Mouse (Mus musculus): Measurements from ENCODE around the gene Tlr9. TPM values are rescaled to one million over a fixed set of nuclear protein-coding genes. Genes with fewer than 3 reads are reported as not detected.

Tlr9 gene
- polyA plus RNA-seq, 1 experiment from 2014 or later: not detected

DNA sequence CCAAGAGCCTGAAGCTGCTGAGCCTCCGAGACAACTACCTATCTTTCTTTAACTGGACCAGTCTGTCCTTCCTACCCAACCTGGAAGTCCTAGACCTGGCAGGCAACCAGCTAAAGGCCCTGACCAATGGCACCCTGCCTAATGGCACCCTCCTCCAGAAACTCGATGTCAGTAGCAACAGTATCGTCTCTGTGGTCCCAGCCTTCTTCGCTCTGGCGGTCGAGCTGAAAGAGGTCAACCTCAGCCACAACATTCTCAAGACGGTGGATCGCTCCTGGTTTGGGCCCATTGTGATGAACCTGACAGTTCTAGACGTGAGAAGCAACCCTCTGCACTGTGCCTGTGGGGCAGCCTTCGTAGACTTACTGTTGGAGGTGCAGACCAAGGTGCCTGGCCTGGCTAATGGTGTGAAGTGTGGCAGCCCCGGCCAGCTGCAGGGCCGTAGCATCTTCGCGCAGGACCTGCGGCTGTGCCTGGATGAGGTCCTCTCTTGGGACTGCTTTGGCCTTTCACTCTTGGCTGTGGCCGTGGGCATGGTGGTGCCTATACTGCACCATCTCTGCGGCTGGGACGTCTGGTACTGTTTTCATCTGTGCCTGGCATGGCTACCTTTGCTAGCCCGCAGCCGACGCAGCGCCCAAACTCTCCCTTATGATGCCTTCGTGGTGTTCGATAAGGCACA lies 3.2 kb downstream of the Tlr9 start:
- no peaks in the 10 kb centered on the region for H3K36me3 ChIP-seq
- H3K27ac ChIP-seq: no peak overlapping the region
- peak overlapping the region; percentile 37 for H3K4me3 ChIP-seq
- peak overlapping the region; percentile 46 for H3K9ac ChIP-seq
- peak overlapping the region; percentile 78 for H3K4me2 ChIP-seq
- no peak for ATAC-seq (ENCODE audit: borderline replicate concordance, extremely low read depth, low FRiP score, low TSS enrichment)
- H3K4me1 ChIP-seq: peaks cover 17% of the 10 kb centered on the region
- no peaks in the 10 kb centered on the region for H3K9me3 ChIP-seq
- 0 out of 2 replicates have a peak, but pooled peaks cover 6% of the 10 kb centered on the region for H3K27me3 ChIP-seq
- 54% methylated on average over 24 of the region's 24 CpGs for WGBS

DNA sequence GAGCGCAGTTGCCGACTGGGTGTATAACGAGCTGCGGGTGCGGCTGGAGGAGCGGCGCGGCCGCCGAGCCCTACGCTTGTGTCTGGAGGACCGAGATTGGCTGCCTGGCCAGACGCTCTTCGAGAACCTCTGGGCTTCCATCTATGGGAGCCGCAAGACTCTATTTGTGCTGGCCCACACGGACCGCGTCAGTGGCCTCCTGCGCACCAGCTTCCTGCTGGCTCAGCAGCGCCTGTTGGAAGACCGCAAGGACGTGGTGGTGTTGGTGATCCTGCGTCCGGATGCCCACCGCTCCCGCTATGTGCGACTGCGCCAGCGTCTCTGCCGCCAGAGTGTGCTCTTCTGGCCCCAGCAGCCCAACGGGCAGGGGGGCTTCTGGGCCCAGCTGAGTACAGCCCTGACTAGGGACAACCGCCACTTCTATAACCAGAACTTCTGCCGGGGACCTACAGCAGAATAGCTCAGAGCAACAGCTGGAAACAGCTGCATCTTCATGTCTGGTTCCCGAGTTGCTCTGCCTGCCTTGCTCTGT lies 3.8 kb downstream of the Tlr9 start:
- peak; percentile 79 for ATAC-seq (ENCODE audit: borderline replicate concordance, extremely low read depth, low FRiP score, low TSS enrichment)
- Histone ChIP-seq H3K27me3 (0 out of 2 replicates have a peak, but pooled peaks cover 6% of the 10 kb centered on the region), H3K4me1 (peaks cover 17% of the 10 kb centered on the region), H3K36me3 (no peaks in the 10 kb centered on the region), H3K27ac (peak overlapping the region; percentile 49; the same call in 1 of the 2 replicates), H3K9ac (peak overlapping the region; percentile 46), H3K4me3 (peak overlapping the region; percentile 37), H3K4me2 (peak overlapping the region; percentile 78), H3K9me3 (no peaks in the 10 kb centered on the region)
- 3% methylated on average over 34 of the region's 34 CpGs for WGBS

DNA sequence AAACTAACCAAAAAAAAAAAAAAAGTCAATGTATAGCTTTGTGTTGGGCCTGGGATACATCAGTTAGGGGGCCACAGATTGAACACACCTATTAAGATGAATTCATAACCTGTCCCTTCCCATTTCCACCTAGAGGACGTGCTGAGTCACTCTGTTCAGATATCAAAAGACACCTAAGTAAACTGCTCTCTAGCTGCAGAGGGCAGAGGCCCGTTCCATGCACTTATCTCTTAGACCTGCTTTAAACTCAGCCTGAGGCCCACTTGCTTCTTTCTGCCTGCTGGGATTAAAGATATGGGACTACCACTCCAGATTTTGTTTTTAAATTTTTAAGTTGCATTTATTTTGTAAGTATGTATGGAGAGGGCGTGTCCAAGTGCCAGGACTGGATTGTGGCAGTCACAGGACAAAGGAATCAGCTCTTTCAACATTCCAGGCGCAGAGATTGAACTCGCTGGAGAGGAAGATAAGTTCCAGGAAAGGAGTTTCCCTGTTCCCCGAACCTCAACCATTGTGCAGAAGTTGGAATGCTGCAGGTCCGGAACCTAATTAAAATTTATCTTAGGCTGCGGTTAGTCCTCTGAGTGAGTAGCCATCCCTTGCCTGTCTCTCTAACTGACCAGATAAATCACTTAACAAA lies 5.5 kb downstream of the Tlr9 start:
- peaks cover 8% of the 10 kb centered on the region for H3K36me3 ChIP-seq
- H3K27ac ChIP-seq: 0 out of 2 replicates have a peak overlapping the region, but pooled peaks have one; percentile 15
- WGBS: 44% methylated on average over 8 of the region's 8 CpGs
- no peak overlapping the region for H3K4me3 ChIP-seq
- H3K9ac ChIP-seq: no peak overlapping the region
- peaks cover 17% of the 10 kb centered on the region for H3K4me1 ChIP-seq
- 0 out of 2 replicates have a peak, but pooled peaks cover 6% of the 10 kb centered on the region for H3K27me3 ChIP-seq
- H3K9me3 ChIP-seq: no peaks in the 10 kb centered on the region
- H3K4me2 ChIP-seq: no peak overlapping the region
- ATAC-seq (ENCODE audit: borderline replicate concordance, extremely low read depth, low FRiP score, low TSS enrichment): no peak

DNA sequence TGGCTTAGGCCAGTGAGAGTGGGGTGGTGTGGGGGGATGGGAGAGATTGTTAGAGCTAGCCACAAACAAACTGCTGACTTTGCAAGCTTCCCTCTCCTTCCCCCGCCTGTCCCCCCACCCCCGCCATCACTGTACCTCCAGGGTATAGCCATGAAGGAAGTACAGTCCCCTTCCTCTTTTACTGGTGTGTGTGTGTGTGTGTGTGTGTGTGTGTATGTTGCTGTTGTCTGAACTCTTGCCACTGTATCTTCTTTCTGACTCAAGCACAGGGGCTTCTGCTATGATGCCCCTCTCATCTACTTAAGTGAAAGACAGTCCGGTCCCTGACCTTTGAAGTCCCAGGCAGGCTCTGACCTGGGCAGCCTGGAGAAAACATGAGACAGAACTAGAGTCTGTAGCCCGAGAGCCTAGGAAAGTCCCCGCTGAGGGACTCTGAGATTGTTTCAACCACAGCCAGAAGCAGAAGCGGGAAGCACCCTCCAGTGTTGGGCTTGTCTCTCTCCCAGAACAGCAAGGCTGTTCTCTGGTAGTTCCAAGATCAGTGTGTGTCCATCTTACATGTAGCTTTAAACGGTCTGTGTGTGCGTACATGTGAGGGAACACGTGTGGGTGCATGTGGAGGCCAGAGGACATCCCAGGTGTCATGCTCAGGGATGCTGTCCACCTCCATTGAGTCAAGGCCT lies 7.8 kb downstream of the Tlr9 start:
- no peaks in the 10 kb centered on the region for H3K9me3 ChIP-seq
- 76% methylated on average over 8 of the region's 9 CpGs for WGBS
- no peak for ATAC-seq (ENCODE audit: borderline replicate concordance, extremely low read depth, low FRiP score, low TSS enrichment)
- H3K27me3 ChIP-seq: 0 out of 2 replicates have a peak, but pooled peaks cover 6% of the 10 kb centered on the region
- H3K27ac ChIP-seq: no peak overlapping the region
- H3K4me3 ChIP-seq: no peak overlapping the region
- H3K4me1 ChIP-seq: peaks cover 17% of the 10 kb centered on the region
- no peak overlapping the region for H3K4me2 ChIP-seq
- H3K36me3 ChIP-seq: peaks cover 31% of the 10 kb centered on the region
- H3K9ac ChIP-seq: no peak overlapping the region

DNA sequence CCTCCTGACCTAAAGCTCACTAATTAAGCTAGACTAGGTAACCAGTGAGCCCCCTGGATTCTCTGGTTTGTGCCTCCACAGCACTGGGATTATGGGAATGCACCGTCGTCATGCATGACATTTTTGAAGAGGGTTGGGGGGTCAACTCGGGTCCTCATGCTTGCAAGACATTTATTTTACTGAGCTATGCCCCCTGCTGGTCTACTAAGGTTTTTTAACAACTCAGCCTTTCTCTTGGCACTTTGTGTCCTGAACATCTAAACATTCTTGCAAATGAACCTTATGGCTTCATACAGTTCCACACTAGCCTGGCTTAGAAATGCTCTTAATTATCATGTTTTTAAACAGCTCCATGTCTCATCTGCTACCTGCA lies 8.3 kb downstream of the Tlr9 start:
- 0 out of 2 replicates have a peak, but pooled peaks cover 1% of the 10 kb centered on the region for H3K27me3 ChIP-seq
- H3K4me3 ChIP-seq: no peak overlapping the region
- no peak overlapping the region for H3K9ac ChIP-seq
- peaks cover 16% of the 10 kb centered on the region for H3K4me1 ChIP-seq
- H3K4me2 ChIP-seq: no peak overlapping the region
- H3K27ac ChIP-seq: no peak overlapping the region
- 42% methylated on average over 3 of the region's 3 CpGs for WGBS
- H3K36me3 ChIP-seq: peaks cover 36% of the 10 kb centered on the region
- H3K9me3 ChIP-seq: no peaks in the 10 kb centered on the region
- ATAC-seq (ENCODE audit: borderline replicate concordance, extremely low read depth, low FRiP score, low TSS enrichment): no peak

DNA sequence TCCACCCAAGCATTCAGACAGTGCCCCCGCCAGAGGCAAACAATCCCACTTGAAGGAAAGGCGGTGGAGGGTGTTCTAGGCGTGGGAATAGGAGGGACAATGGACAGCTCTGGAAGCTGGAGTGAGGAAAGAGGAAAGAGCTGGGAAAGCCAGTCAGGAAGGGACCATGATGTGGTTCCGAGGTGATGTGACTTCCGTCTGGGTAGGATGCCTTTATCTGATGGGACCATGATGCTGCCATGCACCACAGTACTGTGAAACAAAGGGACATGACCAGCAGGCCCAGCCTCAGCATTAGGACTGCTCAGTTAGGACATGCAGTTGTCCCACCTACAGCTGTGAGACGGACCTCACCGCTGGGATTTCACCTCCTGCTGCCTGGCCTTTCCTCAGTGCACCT lies 8.8 kb downstream of the Tlr9 start:
- Histone ChIP-seq H3K4me2 (no peak overlapping the region), H3K27ac (no peak overlapping the region), H3K9me3 (no peaks in the 10 kb centered on the region), H3K4me1 (peaks cover 11% of the 10 kb centered on the region), H3K27me3 (no peaks in the 10 kb centered on the region), H3K4me3 (no peak overlapping the region), H3K36me3 (peaks cover 41% of the 10 kb centered on the region), H3K9ac (no peak overlapping the region)
- ATAC-seq (ENCODE audit: borderline replicate concordance, extremely low read depth, low FRiP score, low TSS enrichment): no peak
- 73% methylated on average over 7 of the region's 7 CpGs for WGBS

DNA sequence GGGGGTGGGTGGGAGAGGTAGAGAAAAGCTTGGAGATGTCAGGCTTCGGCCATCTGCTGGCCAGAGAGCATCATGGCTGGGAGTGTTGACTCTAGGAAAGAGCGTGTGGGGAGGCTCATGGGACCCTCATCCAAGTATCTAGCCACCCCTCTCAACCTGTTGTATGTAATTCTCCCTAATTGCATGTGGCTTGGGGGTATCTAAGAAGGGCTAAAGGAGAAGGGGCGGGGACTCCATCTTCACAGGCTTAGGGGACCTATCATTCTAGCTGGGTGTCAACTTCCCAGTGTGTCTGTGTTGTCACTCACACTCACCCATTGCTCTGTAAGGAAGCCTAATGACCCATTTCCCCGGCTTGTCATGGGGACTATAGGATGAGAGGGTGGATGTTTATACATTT lies 9.4 kb downstream of the Tlr9 start:
- Histone ChIP-seq H3K9me3 (no peaks in the 10 kb centered on the region), H3K4me2 (no peak overlapping the region), H3K4me3 (no peak overlapping the region), H3K4me1 (peaks cover 7% of the 10 kb centered on the region; the same call in 1 of the 2 replicates), H3K9ac (no peak overlapping the region), H3K36me3 (peaks cover 47% of the 10 kb centered on the region), H3K27me3 (no peaks in the 10 kb centered on the region), H3K27ac (no peak overlapping the region)
- WGBS: 63% methylated on average over 4 of the region's 4 CpGs
- ATAC-seq (ENCODE audit: borderline replicate concordance, extremely low read depth, low FRiP score, low TSS enrichment): no peak

DNA sequence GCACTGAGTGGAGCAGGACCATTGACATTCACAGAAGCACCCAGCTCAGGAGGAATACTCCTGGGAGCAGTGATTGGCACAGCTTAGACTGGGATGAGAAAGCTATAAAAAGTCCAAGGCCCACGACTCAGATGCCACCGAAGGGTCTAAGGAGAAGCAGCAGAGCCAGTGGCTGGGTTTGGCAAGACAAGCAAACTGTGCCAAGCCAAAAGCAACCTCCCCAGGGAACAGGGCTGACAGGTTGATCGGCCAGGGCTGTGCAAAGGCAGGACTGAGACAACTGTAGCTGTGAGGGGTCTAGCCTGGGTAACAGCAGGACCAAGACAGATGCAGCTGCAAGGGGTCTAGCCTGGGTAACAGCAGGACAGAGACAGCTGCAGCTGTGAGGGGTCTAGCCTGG lies 10.6 kb downstream of the Tlr9 start:
- H3K4me3 ChIP-seq: no peak overlapping the region
- no peak for ATAC-seq (ENCODE audit: borderline replicate concordance, extremely low read depth, low FRiP score, low TSS enrichment)
- peaks cover 59% of the 10 kb centered on the region for H3K36me3 ChIP-seq
- 94% methylated on average over 3 of the region's 3 CpGs for WGBS
- H3K9me3 ChIP-seq: no peaks in the 10 kb centered on the region
- H3K9ac ChIP-seq: no peak overlapping the region
- H3K4me2 ChIP-seq: no peak overlapping the region
- peaks cover 1% of the 10 kb centered on the region; the same call in 1 of the 2 replicates for H3K4me1 ChIP-seq
- no peak overlapping the region for H3K27ac ChIP-seq
- H3K27me3 ChIP-seq: no peaks in the 10 kb centered on the region

DNA sequence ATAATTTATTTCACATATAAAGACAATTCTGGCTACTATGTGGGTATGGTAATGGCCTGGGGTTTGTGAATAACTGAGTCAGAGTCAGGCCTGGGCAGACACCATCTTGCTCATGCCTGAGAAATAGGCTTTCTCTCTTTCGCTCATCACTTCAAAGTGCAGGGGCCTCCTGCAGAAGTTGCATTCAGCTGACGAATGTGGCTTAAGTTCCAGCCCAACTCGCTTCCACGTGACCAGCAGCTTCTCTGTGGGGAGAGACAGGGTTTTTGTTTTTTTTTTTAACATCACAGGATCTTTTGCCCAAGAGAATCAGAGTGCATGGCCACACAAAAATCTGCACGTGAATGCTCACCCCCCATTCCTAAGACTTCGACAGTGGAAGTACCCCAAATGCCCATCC lies 11.6 kb downstream of the Tlr9 start:
- Histone ChIP-seq H3K4me3 (no peak overlapping the region), H3K4me2 (no peak overlapping the region), H3K36me3 (peaks cover 69% of the 10 kb centered on the region), H3K27ac (no peak overlapping the region), H3K9ac (no peak overlapping the region), H3K4me1 (no peaks in the 10 kb centered on the region), H3K27me3 (no peaks in the 10 kb centered on the region), H3K9me3 (no peaks in the 10 kb centered on the region)
- 84% methylated on average over 6 of the region's 6 CpGs for WGBS
- no peak for ATAC-seq (ENCODE audit: borderline replicate concordance, extremely low read depth, low FRiP score, low TSS enrichment)

DNA sequence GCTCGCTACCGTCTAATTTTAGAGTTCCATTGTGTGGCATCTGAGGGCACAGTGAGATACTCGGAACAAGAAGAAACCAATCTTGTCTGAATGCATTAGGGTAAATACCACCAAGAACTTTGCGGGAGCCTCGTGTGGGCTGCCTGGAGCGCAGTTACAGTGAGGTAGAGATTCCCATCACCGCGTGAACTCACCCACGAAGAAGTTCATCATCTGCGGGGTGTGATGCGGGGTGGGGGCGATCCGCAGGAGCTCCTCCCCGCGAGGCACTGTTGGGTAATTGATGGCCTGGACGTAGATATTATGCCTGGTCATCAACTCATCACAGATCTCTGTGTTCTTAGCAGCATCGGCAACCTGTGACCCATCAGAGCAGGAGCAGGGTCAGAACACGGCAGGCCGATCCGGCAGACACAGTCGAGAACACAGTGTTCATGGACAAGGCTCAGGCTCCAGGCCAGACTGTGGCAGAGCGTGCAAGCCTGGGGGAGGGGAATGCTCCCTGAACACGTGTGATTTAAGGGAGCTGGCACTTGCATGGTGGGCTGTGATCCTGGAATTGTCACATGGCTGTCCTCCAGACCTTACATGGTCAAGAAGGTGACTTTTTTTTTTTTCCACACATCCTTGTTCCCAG lies 12.9 kb downstream of the Tlr9 start:
- H3K4me1 ChIP-seq: no peaks in the 10 kb centered on the region
- H3K9ac ChIP-seq: no peak overlapping the region
- no peak for ATAC-seq (ENCODE audit: borderline replicate concordance, extremely low read depth, low FRiP score, low TSS enrichment)
- no peak overlapping the region for H3K4me2 ChIP-seq
- H3K36me3 ChIP-seq: peaks cover 81% of the 10 kb centered on the region
- no peak overlapping the region for H3K27ac ChIP-seq
- WGBS: 86% methylated on average over 23 of the region's 23 CpGs
- no peaks in the 10 kb centered on the region for H3K9me3 ChIP-seq
- H3K4me3 ChIP-seq: no peak overlapping the region
- H3K27me3 ChIP-seq: no peaks in the 10 kb centered on the region

DNA sequence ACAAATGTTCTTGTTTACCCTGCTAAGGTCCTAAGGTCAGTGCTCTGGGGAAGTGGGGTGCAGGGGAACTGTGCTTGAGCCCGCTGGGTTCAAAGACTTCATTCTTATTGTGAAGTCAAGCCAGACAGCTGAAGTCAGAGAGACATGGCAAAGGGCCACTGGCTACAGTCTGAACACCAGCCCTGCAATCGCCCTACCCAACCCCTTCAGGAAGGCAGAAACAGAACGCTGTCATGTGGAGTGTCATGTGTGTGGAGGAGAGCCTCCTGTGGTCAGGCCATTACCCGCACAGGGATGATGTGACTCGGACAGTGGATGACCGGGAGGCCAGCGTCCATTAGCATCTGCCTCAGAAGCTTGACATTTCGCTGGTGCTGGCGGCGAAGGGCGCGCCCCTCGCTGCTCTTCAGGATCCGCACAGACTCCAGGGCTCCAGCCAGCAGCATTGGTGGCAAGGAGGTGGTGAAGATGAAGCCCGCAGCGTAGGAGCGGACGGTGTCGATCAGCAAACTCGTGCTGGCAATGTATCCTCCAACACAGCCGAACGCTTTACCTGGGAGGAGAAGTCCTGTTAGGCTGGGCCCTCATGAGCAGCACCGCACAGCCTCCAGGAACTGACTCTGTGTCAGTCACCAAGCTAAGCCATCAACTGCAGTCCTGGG lies 13.9 kb downstream of the Tlr9 start:
- Histone ChIP-seq H3K27me3 (no peaks in the 10 kb centered on the region), H3K4me1 (no peaks in the 10 kb centered on the region), H3K9me3 (no peaks in the 10 kb centered on the region), H3K4me2 (no peak overlapping the region), H3K36me3 (peaks cover 90% of the 10 kb centered on the region), H3K4me3 (no peak overlapping the region), H3K27ac (no peak overlapping the region), H3K9ac (no peak overlapping the region)
- ATAC-seq (ENCODE audit: borderline replicate concordance, extremely low read depth, low FRiP score, low TSS enrichment): no peak
- 88% methylated on average over 23 of the region's 23 CpGs for WGBS

Data from lung, embryonic 15.5 days (tissue).